Comparison of ENCODE assay signal across 22 mouse cellular contexts in the genomic region with DNA sequence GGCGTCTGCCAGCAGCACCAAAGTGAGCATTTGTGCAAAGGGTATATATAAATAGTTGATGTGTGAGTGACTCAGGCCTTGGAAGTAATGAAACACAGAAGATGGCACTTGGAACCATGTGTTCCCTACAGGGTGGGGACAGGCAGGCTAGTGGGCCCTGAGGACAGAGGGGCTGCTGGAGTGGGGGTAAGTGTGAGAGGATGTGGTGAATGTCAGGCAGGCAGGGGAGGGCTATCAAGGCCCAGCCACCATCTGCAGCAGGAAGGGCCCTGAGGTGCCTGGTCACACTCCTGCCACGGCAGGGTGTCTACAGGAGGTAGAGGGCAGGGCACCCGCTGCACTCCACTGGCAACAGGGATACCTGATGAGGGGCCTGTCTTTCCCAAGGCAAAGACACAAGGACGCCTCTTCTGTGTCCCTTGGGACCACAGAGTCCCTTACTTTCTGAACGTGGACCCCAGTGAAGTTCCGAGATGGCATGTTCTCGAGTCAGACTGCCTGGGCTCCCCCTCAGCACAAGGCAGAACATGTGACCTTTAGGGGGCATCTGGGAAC. TPM values are rescaled to one million over a fixed set of nuclear protein-coding genes. Genes with fewer than 3 reads are reported as not detected.
DNase-seq lines count a peak whose midpoint lies in the region; ATAC-seq and TF ChIP-seq lines count a peak whose summit lies in the region.
"Had no signal": no experiment of that assay in that cellular context is flagged by ENCODE, and none has a peak within 500 bp of the region (broad histone marks: within the 10 kb centered on the region; RNA-seq: fewer than 3 reads in every experiment).

No protein-coding gene starts in this region.

- 77% methylated on average over 7 of the region's 7 CpGs for WGBS in heart, embryonic 12.5 days
- WGBS in liver, adult 2 months = 94% methylated on average over 7 of the region's 7 CpGs
- WGBS in liver, embryonic 12.5 days (ENCODE audit: insufficient replicate concordance) = 83% methylated on average over 7 of the region's 7 CpGs
- WGBS in embryonic facial prominence, embryonic 10.5 days = 88% methylated on average over 7 of the region's 7 CpGs

- peak overlapping the region; percentile 53 for H3K27ac ChIP-seq in heart, embryonic 12.5 days (ENCODE audit: poor library complexity, severe bottlenecking)
- H3K27ac ChIP-seq in liver, adult 2 months (replicated peaks; ENCODE audit: insufficient read depth, low read depth, low read length) = peak overlapping the region; percentile 11
- H3K27ac ChIP-seq in liver, embryonic 12.5 days = no peak overlapping the region
- H3K27ac ChIP-seq in embryonic facial prominence, embryonic 10.5 days (replicated peaks) = 0 out of 2 replicates have a peak overlapping the region, but pooled peaks have one; percentile 25
- H3K27ac ChIP-seq: forebrain, embryonic 13.5 days; liver, embryonic 15.5 days had no signal

- DNase-seq in heart, adult 9 months (ENCODE audit: low spot score in 2 of 2) = no peak
- no peak for DNase-seq in liver, adult 2 months (ENCODE audit: extremely low read depth, low read depth, low spot score)
- DNase-seq in embryonic facial prominence, embryonic 10.5 days (ENCODE audit: low spot score) = no peak
- peak; percentile 59 to 78 for DNase-seq in natural killer cell, adult 2 months (ENCODE audit: low spot score in 2 of 2)
- DNase-seq in ovary, postnatal 14 days (ENCODE audit: low spot score) = no peak
- DNase-seq in adrenal gland, postnatal 10 days = no peak
- DNase-seq: adrenal gland, adult 8-10 months; cerebellum, adult 18-20 months; kidney, adult 11 months; kidney, postnatal 10 days; left cerebral cortex, postnatal 4 days; lung, postnatal 10 days; right cerebral cortex, adult 18-20 months; thymus, adult 2 months had no signal

- peaks cover 55% of the 10 kb centered on the region for H3K36me3 ChIP-seq in heart, embryonic 12.5 days
- H3K36me3 ChIP-seq in liver, adult 2 months (ENCODE audit: control insufficient read depth, insufficient read depth, low read length) = 0 out of 2 replicates have a peak, but pooled peaks cover 2% of the 10 kb centered on the region
- H3K36me3 ChIP-seq in liver, embryonic 12.5 days = peaks cover 90% of the 10 kb centered on the region
- H3K36me3 ChIP-seq in embryonic facial prominence, embryonic 10.5 days (replicated peaks) = peaks cover 27% of the 10 kb centered on the region

- no peak for TF ChIP-seq POLR2A in liver, adult 2 months (IDR thresholded peaks at IDR 0.05; ENCODE audit: extremely low read depth, insufficient read depth, low read length)

- H3K4me1 ChIP-seq in heart, embryonic 12.5 days (replicated peaks) = peaks cover 58% of the 10 kb centered on the region
- H3K4me1 ChIP-seq in liver, adult 2 months (ENCODE audit: control insufficient read depth, insufficient read depth, low read length) = peaks cover 40% of the 10 kb centered on the region
- peaks cover 17% of the 10 kb centered on the region for H3K4me1 ChIP-seq in liver, embryonic 12.5 days
- peaks cover 21% of the 10 kb centered on the region for H3K4me1 ChIP-seq in embryonic facial prominence, embryonic 10.5 days

- H3K27me3 ChIP-seq in heart, embryonic 12.5 days (replicated peaks) = no peaks in the 10 kb centered on the region
- no peaks in the 10 kb centered on the region for H3K27me3 ChIP-seq in liver, adult 2 months (ENCODE audit: control insufficient read depth, insufficient read depth, low read length)
- no peaks in the 10 kb centered on the region for H3K27me3 ChIP-seq in liver, embryonic 12.5 days (replicated peaks)
- H3K27me3 ChIP-seq in embryonic facial prominence, embryonic 10.5 days (replicated peaks; ENCODE audit: low read depth, poor library complexity, severe bottlenecking) = no peaks in the 10 kb centered on the region
- H3K27me3 ChIP-seq: forebrain, embryonic 13.5 days; liver, embryonic 15.5 days had no signal

- no peaks in the 10 kb centered on the region for H3K9me3 ChIP-seq in heart, embryonic 12.5 days (replicated peaks)
- no peaks in the 10 kb centered on the region for H3K9me3 ChIP-seq in liver, embryonic 12.5 days (replicated peaks)
- H3K9me3 ChIP-seq in embryonic facial prominence, embryonic 10.5 days = no peaks in the 10 kb centered on the region
- H3K9me3 ChIP-seq: forebrain, embryonic 13.5 days; G1E; liver, embryonic 15.5 days; midbrain, embryonic 10.5 days had no signal

- H3K9ac ChIP-seq in heart, embryonic 12.5 days = 0 out of 2 replicates have a peak overlapping the region, but pooled peaks have one; percentile 3
- no peak overlapping the region; the same call in 1 of the 2 replicates for H3K9ac ChIP-seq in liver, adult 2 months (ENCODE audit: low read depth, low read length)
- H3K9ac ChIP-seq in liver, embryonic 12.5 days = no peak overlapping the region
- H3K9ac ChIP-seq: forebrain, embryonic 13.5 days; liver, embryonic 15.5 days had no signal

- H3K79me2 ChIP-seq in liver, adult 2 months (ENCODE audit: control insufficient read depth, insufficient read depth, low read length) = no peaks in the 10 kb centered on the region

- no peak overlapping the region for H3K4me3 ChIP-seq in heart, embryonic 12.5 days
- H3K4me3 ChIP-seq in liver, adult 2 months (ENCODE audit: insufficient read depth, low read depth, low read length) = no peak overlapping the region
- H3K4me3 ChIP-seq in liver, embryonic 12.5 days = no peak overlapping the region
- H3K4me3 ChIP-seq in embryonic facial prominence, embryonic 10.5 days = no peak overlapping the region
- H3K4me3 ChIP-seq: forebrain, embryonic 13.5 days; liver, embryonic 15.5 days; midbrain, embryonic 10.5 days had no signal

- TF ChIP-seq CTCF in liver, adult 2 months (IDR thresholded peaks at IDR 0.05; ENCODE audit: low read depth, low read length) = no peak

- ATAC-seq in heart, embryonic 12.5 days (ENCODE audit: insufficient number of reproducible peaks, low FRiP score) = no peak
- no peak for ATAC-seq in liver, embryonic 12.5 days
- ATAC-seq: forebrain, embryonic 13.5 days had no signal

- no peak overlapping the region for H3K4me2 ChIP-seq in heart, embryonic 12.5 days
- H3K4me2 ChIP-seq in liver, embryonic 12.5 days = no peak overlapping the region
- H3K4me2 ChIP-seq: forebrain, embryonic 13.5 days; liver, embryonic 15.5 days had no signal

RNA-seq across cellular contexts. Expression of a gene that starts 10.9 kb away (rescaled TPM):
- 119 and 121 TPM in 2 replicates for polyA plus RNA-seq in heart, embryonic 12.5 days (2016; fragmentation: Nextera tagmentation; extraction: Ambion mirVana)
- 13.1 and 15.0 TPM in 2 replicates for total RNA-seq in liver, adult 2 months (2014; rRNA removed)
- polyA plus RNA-seq in liver, adult 2 months (2012; rRNA removed) = 40.7 and 46.1 TPM in 2 replicates
- polyA plus RNA-seq in liver, embryonic 12.5 days (2016; fragmentation: Nextera tagmentation; extraction: Ambion mirVana) = 75.0 and 75.6 TPM in 2 replicates
- 40.7 and 41.8 TPM in 2 replicates for polyA plus RNA-seq in embryonic facial prominence, embryonic 10.5 days (2016; fragmentation: Nextera tagmentation; extraction: Ambion mirVana)
- total RNA-seq in adrenal gland, postnatal 10 days (2021) = 10 to 100 TPM; 28.9 to 29.1 TPM

RNA-seq across cellular contexts. Expression of a gene that starts 17.6 kb away (rescaled TPM):
- polyA plus RNA-seq in heart, embryonic 12.5 days (2016; fragmentation: Nextera tagmentation; extraction: Ambion mirVana) = not detected in 2 replicates
- total RNA-seq in liver, adult 2 months (2014; rRNA removed) = 0.34 and 0.83 TPM in 2 replicates
- 0.24 TPM in 1 of 2 replicates, not detected in the other for polyA plus RNA-seq in liver, adult 2 months (2012; rRNA removed)
- polyA plus RNA-seq in liver, embryonic 12.5 days (2016; fragmentation: Nextera tagmentation; extraction: Ambion mirVana) = not detected in 2 replicates
- polyA plus RNA-seq in embryonic facial prominence, embryonic 10.5 days (2016; fragmentation: Nextera tagmentation; extraction: Ambion mirVana) = not detected in 2 replicates
- total RNA-seq in adrenal gland, postnatal 10 days (2021) = not detected
- total RNA-seq: adrenal gland, adult 8-10 months; G1E; layer of hippocampus, postnatal 14 days; left cerebral cortex, postnatal 4 days had no signal
- polyA plus RNA-seq: forebrain, embryonic 13.5 days; G1E; hindbrain, embryonic 11.5 days; liver, embryonic 15.5 days; midbrain, embryonic 10.5 days had no signal

RNA-seq across cellular contexts. Expression of a gene that starts 37.8 kb away (rescaled TPM):
- not detected in 2 replicates for polyA plus RNA-seq in heart, embryonic 12.5 days (2016; fragmentation: Nextera tagmentation; extraction: Ambion mirVana)
- total RNA-seq in liver, adult 2 months (2014; rRNA removed) = 80.9 and 238 TPM in 2 replicates
- 3.6 and 4.8 TPM in 2 replicates for polyA plus RNA-seq in liver, adult 2 months (2012; rRNA removed)
- not detected in 2 replicates for polyA plus RNA-seq in liver, embryonic 12.5 days (2016; fragmentation: Nextera tagmentation; extraction: Ambion mirVana)
- not detected in 2 replicates for polyA plus RNA-seq in embryonic facial prominence, embryonic 10.5 days (2016; fragmentation: Nextera tagmentation; extraction: Ambion mirVana)
- total RNA-seq in adrenal gland, postnatal 10 days (2021) = not detected
- total RNA-seq: adrenal gland, adult 8-10 months; G1E; layer of hippocampus, postnatal 14 days; left cerebral cortex, postnatal 4 days had no signal
- polyA plus RNA-seq: G1E; hindbrain, embryonic 11.5 days; midbrain, embryonic 10.5 days had no signal

Comparison
In these comparisons a context has a peak if more than half of its experiments do, and no peak if none do; other contexts are left out.
1. DNase-seq: peak in natural killer cell, adult 2 months (2 of 2); none in heart, adult 9 months (0 of 2), liver, adult 2 months (single experiment), embryonic facial prominence, embryonic 10.5 days (single experiment), ovary, postnatal 14 days (single experiment) and adrenal gland, postnatal 10 days (single experiment).